Mouse (Mus musculus) kidney, adult 8-10 months (tissue): ENCODE measurements around the gene Pfn1.

ENCODE experiments used
- DNase-seq, 2 experiments: peaks; one replicate each; pipeline ENCODE4 v3.0.0; 2022

Gene Pfn1

DNA sequence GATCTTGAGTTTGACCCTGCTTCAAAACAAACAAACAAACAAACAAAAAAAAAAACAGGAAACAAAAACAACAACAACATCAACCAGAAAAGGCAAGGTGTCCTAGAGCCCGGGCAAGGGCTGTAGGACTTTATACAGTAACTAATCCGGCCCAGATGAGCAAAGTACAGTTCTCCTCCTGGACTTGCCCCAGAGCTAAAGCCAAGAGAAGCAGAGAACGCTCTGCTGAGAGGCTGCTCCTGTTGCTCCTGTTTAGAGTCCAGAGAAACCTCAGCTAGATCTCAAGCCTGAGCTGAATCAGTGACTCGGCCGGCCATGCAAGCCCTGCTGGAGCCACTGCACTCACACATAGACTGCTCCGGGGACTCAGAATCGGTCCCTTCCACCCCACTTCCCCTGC, 24.3 kb downstream of the Pfn1 start:
- peak; percentile 69 to 80 for DNase-seq

DNA sequence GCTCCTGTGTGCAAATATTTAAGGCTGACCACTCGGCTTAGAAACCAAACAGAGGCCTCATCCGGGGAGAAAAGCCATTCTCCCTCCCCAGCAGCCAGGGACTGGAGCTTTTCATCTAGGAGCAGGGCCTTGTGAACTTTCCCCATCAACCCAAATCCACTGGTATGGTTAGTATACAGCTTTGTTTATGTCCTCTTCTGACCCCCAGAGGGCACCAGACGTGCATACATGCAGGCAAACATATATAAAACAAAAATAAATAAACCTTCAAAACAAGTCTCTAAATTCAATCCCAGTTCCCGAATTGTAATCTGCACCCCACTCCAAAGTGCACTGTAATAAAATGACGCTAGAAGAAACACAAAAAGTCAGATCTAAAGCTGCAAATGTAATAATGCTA, 24.9 kb downstream of the Pfn1 start:
- DNase-seq: no peak

DNA sequence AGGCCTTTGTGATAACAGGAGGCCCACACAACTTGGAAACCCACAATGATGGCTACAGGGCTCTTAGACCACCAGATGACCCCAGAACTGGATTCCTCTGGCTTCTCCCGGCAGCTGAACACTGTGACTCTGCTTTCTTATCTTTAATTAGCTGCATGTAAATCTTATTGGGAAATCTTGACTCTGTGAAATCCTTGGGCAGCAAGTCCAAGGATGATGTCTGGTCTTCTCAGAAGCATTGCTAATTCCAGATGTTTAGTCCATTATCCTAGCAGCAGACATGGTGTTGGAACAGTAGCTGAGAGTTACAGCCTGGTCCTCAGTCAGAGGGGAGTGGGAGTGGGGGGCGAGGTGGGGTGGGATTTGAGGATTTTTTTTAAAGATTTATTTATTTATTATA, 26.0 kb downstream of the Pfn1 start:
- DNase-seq: no peak

DNA sequence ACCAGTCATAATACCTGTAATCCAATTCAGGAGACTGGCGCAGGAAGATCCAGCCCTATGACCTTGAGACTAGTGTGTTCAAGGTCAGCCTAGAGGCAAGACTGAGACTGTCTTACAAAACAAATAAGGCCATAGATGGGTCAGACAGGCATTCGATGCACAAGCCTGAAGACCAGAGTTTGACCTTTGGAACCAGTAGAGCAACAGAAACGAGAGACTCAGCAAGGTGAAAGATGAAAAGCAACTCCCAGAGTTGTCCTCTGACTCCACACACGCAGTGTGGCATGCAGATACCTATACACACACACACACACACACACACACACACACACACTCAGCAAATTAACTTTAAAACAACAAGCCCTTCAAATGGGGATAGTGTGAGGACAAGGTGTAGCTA, 27.6 kb downstream of the Pfn1 start:
- peak in 1 of 2 experiments; percentile 51 for DNase-seq

DNA sequence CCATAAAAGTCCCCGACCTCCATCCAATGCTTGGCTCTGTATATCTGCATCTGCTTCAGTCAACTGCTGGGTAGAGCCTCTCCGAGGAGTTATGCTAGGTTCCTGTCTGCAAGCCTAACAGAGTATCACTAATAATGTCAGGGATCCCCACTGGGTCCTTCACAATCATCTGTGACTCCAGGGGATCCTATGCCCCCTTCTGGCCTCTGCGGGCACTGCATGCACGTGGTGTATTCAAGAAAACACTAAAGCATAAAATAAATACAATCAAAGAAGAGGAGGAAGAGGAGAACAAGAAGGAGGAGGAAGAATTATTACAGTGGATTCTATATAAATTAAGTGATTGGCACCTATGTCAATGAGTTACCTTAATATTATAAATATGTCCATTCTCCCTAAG, 29.0 kb downstream of the Pfn1 start:
- DNase-seq: peak in 1 of 2 experiments; percentile 59

DNA sequence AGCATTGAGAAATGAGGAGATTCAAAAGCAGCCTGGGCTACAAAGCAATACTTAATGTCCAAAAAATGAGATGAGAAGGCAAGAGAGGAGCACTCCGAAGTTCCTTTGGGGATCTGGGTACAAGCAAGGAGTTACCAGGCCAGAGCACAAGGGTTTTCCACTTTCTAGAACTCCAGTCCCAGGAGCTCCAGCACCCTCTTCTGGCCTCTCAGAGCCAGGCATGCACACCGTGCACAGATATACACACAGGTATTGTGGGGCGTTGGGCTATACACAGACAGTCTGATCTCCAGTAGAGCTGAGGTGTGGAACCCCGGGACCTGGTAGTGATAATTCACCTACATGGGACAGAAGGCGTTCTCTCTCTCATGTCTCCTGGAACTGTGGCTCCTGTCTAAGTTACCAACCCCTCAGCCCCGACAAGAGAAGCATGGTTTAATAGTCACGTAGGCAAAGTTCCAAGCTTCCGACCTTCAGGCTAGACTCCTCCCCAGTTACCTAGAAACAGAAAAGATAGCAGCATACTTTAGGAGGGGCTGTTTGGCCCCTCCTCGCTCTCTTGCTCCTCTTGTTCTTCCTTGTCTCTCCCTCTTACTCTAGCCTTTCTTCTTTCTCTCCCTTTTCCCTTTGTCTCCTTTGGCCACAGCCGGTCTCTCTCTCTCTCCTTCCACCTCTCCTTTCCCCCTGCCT, 31.2 kb downstream of the Pfn1 start:
- DNase-seq: no peak

DNA sequence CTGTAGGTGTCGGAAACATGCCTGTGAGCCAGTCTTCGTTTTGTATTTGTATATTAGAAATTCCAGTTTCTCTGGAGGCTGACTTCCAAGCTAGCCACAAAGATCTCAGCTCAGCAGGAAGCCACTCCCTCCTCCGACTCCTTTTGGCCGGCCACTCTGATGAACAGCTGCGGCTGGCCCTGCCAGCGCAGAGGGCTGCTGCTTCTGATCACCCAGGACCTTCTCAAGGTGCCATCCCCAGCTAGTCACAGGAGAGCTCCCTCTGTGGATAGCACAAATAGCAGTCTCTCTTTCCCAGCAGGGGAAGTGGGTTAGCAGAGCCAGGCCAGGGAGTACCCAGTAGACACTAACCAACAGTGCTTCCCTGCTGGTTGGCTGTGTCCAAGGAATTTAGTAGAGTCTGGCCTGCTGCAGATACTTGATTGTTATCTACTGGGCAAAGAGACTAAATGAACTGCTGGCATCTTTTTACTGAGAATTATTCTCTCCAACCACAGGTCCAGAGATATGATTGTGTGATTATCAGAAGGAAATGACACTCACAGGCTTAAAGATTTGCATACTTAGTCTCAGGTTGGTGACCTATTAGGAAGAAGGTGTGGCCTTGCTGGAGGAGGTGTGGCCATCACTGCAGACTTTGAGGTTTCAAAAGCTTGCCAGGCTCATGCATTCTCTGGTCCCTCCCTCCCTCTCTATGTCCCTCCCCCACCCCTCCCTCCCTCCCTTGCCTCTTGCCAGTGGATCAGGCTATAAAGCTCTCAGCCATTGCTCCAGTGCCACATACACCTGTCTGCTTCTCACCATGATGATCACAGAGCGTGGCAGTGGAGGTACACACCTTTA, 32.3 kb downstream of the Pfn1 start:
- DNase-seq: no peak

DNA sequence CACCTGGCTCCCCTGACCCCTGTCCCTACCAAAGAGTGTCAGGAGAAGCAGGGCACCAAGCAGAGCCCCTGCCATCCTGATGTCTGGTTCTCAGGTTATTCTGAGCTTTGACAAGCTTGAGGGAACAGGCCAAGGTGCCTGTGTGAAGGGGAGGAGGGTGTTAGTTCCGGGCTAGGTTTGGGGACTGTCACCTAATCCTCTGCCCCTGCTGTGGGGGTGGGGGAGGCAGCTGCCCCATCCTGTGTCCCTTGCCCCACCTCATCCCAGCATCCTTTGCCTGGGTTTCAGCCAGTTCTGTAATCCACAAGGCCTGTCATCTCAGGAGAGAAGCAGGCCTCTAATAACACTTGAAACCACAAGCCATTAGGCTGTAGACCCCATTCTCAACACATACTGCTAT, 35.3 kb downstream of the Pfn1 start, which contains the start of gene Chrne:
Gene Chrne, minus strand, starts transcription at position 116 of the 400 bp plus-strand sequence.
- no peak for DNase-seq

DNA sequence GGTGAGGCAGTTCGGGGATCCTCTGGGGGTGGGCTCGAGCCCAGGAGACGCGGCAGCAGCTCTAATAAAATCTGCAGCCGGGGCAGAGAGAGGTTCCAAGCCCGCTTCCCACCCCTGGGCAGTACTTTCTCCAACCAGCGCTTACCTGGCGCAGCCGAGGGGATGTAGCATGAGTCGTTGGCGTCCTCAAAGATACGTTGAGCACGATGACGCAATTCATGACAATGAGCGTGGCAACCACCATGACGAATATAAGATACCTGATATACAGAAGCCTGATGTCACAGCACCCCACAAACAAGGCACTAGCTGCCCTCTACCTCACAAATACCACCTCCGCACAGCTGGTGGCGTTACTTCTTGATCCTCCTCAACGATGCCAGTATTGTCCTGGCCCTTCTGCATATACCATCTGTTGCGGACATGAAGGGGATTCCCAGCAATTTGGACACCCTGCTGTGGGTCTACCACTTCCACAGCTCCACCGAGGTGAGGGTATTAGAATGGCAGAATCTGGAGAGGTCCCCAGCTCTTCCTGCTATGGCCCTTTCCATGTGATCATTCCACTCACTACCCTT, 38.8 kb downstream of the Pfn1 start, which contains the start of gene 4930544D05Rik:
Gene 4930544D05Rik, plus strand, starts transcription at position 333 of the 578 bp plus-strand sequence.
- DNase-seq: no peak

DNA sequence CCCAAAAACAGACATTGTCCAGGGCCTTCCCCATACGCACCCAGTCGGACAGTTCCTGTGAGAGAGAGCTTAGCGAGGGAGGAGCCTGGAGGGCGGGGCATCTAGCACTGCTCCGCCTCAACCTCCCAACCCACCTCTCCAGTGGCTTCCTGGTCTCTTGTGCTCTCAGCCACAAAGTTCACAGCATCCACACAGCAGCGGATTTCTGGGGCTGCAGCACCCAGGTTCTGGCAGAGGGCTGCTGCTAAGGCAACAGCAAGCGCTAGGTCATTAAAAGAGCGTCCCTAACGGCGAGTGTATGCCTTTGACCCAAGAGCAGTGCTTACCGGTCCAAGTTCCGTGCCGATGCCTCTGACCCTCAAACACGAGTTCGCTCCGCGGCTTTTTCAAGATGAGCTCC, 39.4 kb downstream of the Pfn1 start:
- DNase-seq: peak; percentile 54 to 71

DNA sequence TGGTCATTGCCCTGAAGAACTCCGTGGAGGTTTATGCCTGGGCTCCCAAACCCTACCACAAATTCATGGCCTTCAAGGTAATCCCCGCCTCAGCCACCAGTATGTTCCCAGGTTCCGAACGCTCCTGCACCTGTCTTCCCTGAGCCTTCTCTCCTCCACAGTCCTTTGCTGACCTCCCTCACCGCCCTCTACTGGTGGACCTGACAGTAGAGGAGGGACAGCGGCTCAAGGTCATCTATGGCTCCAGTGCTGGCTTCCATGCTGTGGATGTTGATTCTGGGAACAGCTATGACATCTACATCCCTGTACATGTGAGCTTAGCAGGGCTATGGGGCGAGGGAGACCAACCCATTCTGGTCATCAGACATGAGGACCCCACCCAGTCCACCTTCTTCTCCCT, 41.9 kb downstream of the Pfn1 start:
- DNase-seq: no peak

DNA sequence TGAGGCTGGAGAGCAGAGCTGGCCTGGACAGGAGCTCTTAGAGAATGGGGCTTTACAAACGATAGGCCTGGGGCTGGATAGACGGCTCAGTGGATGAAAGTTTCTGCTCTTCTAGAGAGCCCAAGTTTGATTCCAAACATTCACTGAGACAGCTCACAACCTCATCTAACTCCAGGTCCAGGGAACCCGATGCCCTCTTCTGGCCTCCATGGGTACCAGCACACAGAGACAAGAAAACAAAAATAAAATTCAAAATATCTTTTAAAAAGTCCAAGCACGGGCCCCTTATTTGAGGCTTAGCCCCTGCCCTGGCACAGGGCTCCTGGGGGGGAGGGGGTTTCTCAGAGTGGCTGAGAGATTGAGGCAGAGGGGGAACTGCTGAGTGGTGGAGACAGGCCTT, 43.7 kb downstream of the Pfn1 start:
- no peak for DNase-seq

DNA sequence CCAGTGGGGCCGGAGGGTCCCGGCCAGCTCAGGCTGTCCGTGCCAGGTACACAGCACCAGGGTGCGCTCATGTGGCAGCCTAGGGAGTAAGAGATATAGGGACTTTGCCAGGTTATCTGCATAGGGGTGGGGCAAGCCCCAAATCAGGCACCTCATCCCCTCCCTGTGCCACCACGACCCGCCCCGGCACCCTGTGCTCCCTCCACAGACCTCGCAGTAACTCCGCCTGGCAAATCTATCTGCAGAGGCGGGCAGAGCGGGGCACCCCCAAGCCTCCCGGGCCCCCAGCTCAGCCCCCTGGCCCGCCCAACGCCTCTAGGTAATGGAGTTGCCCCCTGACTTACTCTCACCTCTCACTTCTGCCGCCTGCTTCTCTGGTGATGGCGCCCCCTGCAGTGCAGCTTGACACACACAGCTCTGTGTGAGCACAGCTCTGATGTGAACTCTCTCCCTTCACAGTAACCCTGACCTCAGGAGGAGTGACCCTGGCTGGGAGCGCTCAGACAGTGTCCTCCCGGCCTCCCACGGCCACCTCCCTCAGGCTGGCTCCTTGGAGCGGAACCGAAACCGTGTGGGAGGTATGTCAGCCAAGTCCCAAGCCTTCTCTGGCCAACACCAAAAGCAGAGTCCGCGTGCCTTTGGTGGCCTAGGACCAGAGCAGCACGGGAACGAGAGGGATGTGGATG, 45.9 kb downstream of the Pfn1 start:
- peak; percentile 64 to 72 for DNase-seq

DNA sequence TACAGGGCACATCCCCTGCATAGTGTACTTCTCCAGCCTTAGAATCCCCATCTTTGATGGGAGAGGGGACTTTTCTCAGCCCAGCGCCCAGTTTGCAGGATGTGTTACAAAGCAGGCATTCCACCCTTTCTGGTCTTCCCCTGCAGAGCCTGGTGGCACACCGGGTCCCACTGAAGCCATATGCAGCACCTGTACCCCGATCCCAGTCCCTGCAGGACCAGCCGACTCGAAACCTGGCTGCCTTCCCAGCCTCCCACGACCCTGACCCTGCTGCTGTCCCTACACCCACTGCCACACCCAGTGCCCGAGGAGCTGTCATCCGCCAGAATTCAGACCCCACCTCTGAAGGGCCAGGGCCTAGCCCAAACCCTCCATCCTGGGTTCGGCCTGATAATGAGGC, 46.8 kb downstream of the Pfn1 start:
- no peak for DNase-seq

DNA sequence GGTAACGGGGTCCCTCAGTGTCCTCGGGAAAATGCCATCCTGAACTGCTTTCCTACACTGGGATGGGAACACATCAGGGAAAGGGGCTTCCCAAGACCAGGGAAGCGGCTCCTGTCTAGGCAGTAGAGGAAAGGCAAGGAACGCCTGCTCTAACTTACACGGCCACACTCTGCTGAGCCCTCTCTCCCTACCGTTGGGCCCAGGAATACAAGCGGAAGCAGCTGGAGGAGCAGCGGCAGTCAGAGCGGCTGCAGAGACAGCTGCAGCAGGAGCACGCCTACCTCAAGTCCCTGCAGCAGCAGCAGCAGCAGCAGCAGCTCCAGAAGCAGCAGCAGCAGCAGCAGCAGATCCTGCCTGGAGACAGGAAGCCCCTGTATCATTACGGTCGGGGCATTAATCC, 47.7 kb downstream of the Pfn1 start:
- no peak for DNase-seq

DNA sequence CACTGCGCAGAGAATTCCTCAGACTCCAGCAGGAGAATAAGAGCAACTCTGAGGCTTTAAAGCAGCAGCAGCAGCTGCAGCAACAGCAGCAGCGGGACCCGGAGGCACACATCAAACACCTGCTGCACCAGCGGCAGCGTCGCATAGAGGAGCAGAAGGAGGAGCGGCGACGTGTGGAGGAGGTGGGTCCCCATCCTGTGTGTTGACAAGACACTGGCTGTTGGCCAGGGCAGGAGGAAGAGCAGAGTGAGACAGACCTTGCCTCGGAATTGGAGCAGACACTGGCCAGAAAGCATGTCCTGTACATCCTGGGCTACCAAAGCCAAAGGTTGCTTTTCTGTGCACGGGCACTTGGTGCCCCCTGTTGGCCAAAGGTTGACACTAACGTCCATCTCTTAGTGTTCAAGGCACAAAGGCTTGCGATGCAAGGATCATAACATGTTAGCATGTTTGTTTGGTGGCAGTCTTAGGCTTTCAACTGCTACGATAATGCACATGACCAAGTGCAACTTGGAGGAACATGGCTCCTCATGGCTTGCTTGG, 49.3 kb downstream of the Pfn1 start:
- peak; percentile 69 to 88 for DNase-seq
